Mouse (Mus musculus): Measurements from ENCODE around the gene Sec16b. TPM values are rescaled to one million over a fixed set of nuclear protein-coding genes. Genes with fewer than 3 reads are reported as not detected.

Sec16b gene
- polyA plus RNA-seq, 1 experiment from 2014 or later, result 0.34 TPM

DNA sequence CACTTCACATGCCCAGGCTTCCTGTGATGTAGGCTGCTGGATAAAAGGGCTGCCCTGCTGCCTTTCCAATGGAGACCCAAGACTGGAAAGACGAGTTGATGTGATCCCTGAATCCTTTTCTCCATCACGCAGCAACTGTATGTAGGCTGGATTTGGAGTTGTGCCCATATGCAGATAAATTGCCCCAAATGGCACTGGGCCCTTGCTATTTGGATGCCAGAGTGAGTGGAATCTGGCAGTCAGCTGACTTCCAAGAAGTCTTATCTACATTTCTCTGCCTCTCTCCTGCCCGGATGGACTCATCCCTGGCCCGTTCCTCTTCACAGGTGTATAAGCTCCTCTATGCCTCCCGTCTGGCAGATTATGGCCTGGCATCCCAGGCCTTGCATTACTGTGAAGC, 49.9 kb downstream of the Sec16b start:
- 81% methylated on average over 5 of the region's 5 CpGs for WGBS
- Histone ChIP-seq H3K27me3 (ENCODE audit: control insufficient read depth, insufficient read depth, low read length) (peaks cover 10% of the 10 kb centered on the region; the same call in 1 of the 2 replicates), H3K9ac (replicated peaks; ENCODE audit: low read length) (no peak overlapping the region), H3K4me3 (replicated peaks; ENCODE audit: low read depth, low read length) (no peak overlapping the region), H3K4me2 (ENCODE audit: low read length) (no peak overlapping the region), H3K36me3 (ENCODE audit: control insufficient read depth, insufficient read depth, low read length) (no peaks in the 10 kb centered on the region), H3K27ac (replicated peaks; ENCODE audit: low read depth, low read length) (no peak overlapping the region), H3K4me1 (ENCODE audit: control insufficient read depth, insufficient read depth, low read length) (peaks cover 16% of the 10 kb centered on the region), H3K9me3 (ENCODE audit: control insufficient read depth, low read length) (no peaks in the 10 kb centered on the region)
- ATAC-seq (ENCODE audit: low FRiP score, low TSS enrichment), result no peak
- no peak for DNase-seq

DNA sequence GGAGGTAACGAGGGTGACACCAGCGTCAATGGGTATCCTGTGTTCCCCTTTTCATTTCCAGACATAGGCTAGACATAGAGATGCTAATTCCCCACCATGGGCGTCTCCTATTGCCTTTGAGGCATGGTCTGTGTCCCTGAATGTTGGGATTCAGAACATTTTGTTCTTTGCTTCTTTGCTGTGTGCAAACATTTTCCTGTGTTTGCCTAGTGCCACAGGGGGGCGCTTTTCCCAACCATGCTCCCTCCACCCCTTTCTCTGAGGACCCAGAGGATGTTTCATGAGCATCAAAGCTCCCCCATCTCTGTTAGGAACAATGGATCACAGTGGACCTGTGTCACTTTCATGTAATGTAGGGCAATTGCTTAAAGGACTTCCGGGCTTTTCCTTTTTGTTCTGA, 51.6 kb downstream of the Sec16b start:
- Histone ChIP-seq H3K4me2 (ENCODE audit: low read length) (no peak overlapping the region), H3K4me3 (replicated peaks; ENCODE audit: low read depth, low read length) (no peak overlapping the region), H3K9ac (replicated peaks; ENCODE audit: low read length) (no peak overlapping the region), H3K9me3 (ENCODE audit: control insufficient read depth, low read length) (no peaks in the 10 kb centered on the region), H3K27ac (replicated peaks; ENCODE audit: low read depth, low read length) (no peak overlapping the region), H3K36me3 (ENCODE audit: control insufficient read depth, insufficient read depth, low read length) (no peaks in the 10 kb centered on the region), H3K27me3 (ENCODE audit: control insufficient read depth, insufficient read depth, low read length) (peaks cover 10% of the 10 kb centered on the region; the same call in 1 of the 2 replicates), H3K4me1 (ENCODE audit: control insufficient read depth, insufficient read depth, low read length) (peaks cover 16% of the 10 kb centered on the region)
- 55% methylated on average over 5 of the region's 5 CpGs for WGBS
- ATAC-seq (ENCODE audit: low FRiP score, low TSS enrichment) (no peak), DNase-seq (no peak)

DNA sequence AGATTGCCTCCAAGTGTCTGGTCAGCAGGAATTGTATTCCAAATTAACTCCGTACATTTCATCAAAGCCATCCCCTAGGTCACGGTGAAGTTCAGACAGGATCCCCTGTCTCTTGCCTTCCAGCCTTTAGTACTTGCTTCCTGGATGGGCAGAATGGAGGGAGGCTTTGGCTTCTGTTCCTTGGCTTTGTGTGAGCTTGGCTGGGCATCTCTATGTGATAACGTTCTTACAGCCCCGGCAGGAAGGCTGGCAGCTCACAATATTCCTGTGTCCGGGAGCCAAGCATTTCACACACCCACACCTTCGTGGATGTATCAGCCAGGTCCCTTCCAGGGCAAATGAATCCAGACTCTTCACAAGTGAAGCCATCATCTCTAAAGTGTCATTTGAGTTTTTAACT, 53.5 kb downstream of the Sec16b start:
- peaks cover under 1% of the 10 kb centered on the region; the same call in 1 of the 2 replicates for H3K27me3 ChIP-seq (ENCODE audit: control insufficient read depth, insufficient read depth, low read length)
- no peaks in the 10 kb centered on the region for H3K9me3 ChIP-seq (ENCODE audit: control insufficient read depth, low read length)
- no peak overlapping the region for H3K4me3 ChIP-seq (replicated peaks; ENCODE audit: low read depth, low read length)
- no peak overlapping the region for H3K27ac ChIP-seq (replicated peaks; ENCODE audit: low read depth, low read length)
- DNase-seq (no peak), ATAC-seq (ENCODE audit: low FRiP score, low TSS enrichment) (no peak)
- no peaks in the 10 kb centered on the region for H3K36me3 ChIP-seq (ENCODE audit: control insufficient read depth, insufficient read depth, low read length)
- H3K4me2 ChIP-seq (ENCODE audit: low read length), result no peak overlapping the region
- H3K4me1 ChIP-seq (ENCODE audit: control insufficient read depth, insufficient read depth, low read length), result peaks cover 10% of the 10 kb centered on the region
- no peak overlapping the region for H3K9ac ChIP-seq (replicated peaks; ENCODE audit: low read length)
- 81% methylated on average over 6 of the region's 6 CpGs for WGBS

DNA sequence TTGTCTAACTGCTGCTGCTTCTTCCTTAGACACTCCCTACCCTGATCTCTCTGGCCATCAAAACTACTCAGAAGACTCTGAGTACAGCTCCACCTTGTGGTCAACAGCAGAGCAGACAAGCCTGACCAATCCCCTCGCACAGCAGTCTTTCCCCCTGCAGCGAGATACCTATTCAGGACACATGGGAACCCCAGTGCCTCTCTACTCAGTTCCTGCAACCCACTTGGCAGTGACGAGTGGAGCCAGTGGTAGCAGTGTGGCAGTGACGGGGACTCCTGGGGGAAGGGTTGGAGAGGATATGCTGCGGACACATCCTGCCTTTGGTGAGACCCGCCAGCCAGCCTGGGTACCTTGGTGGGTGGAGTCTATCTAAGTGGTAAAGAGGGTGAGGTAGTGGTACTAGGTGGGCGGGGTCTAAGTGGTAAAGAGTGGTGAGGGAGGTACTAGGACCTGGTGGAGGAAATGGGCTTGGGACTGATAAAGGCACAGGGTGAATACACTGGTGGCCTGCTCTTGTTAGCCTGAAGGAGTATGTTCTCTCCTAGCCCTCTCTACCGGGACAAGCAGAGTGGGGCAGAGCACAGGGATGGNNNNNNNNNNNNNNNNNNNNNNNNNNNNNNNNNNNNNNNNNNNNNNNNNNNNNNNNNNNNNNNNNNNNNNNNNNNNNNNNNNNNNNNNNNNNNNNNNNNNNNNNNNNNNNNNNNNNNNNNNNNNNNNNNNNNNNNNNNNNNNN, 54.3 kb downstream of the Sec16b start:
- Histone ChIP-seq H3K4me2 (ENCODE audit: low read length) (no peak overlapping the region), H3K36me3 (ENCODE audit: control insufficient read depth, insufficient read depth, low read length) (no peaks in the 10 kb centered on the region), H3K27ac (replicated peaks; ENCODE audit: low read depth, low read length) (no peak overlapping the region), H3K9ac (replicated peaks; ENCODE audit: low read length) (no peak overlapping the region), H3K9me3 (ENCODE audit: control insufficient read depth, low read length) (no peaks in the 10 kb centered on the region), H3K4me1 (ENCODE audit: control insufficient read depth, insufficient read depth, low read length) (peaks cover 5% of the 10 kb centered on the region; the same call in 1 of the 2 replicates), H3K27me3 (ENCODE audit: control insufficient read depth, insufficient read depth, low read length) (no peaks in the 10 kb centered on the region), H3K4me3 (replicated peaks; ENCODE audit: low read depth, low read length) (no peak overlapping the region)
- WGBS, result 17% methylated on average over 8 of the region's 8 CpGs
- DNase-seq (peak; percentile 73), ATAC-seq (ENCODE audit: low FRiP score, low TSS enrichment) (peak; percentile 40; the same call in 1 of the 2 replicates)

DNA sequence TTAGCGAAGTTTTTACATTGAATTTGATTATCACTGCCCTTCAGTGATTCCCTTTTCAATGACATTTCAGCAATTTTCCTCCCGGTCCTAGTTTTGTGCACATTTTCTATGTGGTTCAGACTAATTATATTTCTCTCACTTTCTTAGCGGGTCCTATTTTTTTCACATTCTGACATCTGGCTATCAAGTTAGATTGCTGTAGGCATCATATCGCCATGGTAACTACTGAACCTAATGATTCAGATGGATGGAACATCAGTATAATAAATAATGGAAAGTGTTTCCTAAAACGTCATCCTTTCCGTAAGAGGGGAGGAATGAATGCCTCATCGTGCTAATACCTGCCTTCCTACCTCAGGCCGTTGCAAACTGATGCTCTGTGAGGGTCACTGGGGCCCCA, 61.3 kb downstream of the Sec16b start:
- H3K9me3 ChIP-seq (ENCODE audit: control insufficient read depth, low read length), result no peaks in the 10 kb centered on the region
- H3K36me3 ChIP-seq (ENCODE audit: control insufficient read depth, insufficient read depth, low read length), result no peaks in the 10 kb centered on the region
- H3K4me1 ChIP-seq (ENCODE audit: control insufficient read depth, insufficient read depth, low read length), result 0 out of 2 replicates have a peak, but pooled peaks cover 2% of the 10 kb centered on the region
- no peak for ATAC-seq (ENCODE audit: low FRiP score, low TSS enrichment)
- no peak overlapping the region for H3K4me2 ChIP-seq (ENCODE audit: low read length)
- 71% methylated on average over 8 of the region's 8 CpGs for WGBS
- H3K27me3 ChIP-seq (ENCODE audit: control insufficient read depth, insufficient read depth, low read length), result no peaks in the 10 kb centered on the region
- H3K4me3 ChIP-seq (replicated peaks; ENCODE audit: low read depth, low read length), result no peak overlapping the region
- peak; percentile 52 for DNase-seq
- no peak overlapping the region for H3K9ac ChIP-seq (replicated peaks; ENCODE audit: low read length)
- H3K27ac ChIP-seq (replicated peaks; ENCODE audit: low read depth, low read length), result no peak overlapping the region

DNA sequence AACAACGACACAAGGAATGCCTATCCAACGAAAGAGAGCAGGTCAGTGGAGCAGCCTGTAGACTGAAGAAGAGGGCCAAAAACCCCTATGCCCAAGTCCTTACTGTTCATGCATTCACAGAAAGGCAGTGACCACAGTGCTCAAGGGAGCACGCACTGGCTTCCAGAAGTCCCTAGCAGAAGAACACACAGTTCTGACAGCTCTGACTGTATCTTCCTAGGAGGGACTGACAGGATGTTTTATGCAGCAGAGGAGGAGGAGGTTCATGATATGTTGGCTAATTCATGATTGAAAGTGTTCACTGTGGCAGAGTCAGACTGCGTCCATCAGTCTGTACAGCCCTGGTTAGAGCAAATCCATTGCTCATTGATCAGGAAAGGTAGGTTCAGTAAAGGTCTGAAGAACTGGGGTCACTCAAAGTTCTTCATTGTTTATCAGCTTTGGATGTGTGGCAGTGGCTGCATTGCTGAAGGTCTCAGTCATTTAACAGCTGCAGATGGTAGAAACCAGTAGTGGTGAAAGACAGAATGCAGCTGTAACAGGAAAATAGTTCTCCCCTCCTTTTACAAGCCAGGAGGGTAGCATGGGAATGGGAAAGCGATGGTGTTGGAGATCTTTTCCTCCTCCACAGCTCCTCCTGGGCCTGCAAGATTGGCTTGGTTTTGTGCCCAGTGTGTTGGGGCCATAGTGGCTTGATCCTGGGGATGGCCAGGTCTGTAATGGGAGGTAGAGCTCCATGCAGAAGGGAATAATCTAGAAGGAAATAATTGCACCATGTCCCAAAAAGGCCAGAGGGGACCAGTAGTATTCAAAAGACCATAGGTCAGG, 62.9 kb downstream of the Sec16b start:
- Histone ChIP-seq H3K27me3 (ENCODE audit: control insufficient read depth, insufficient read depth, low read length) (no peaks in the 10 kb centered on the region), H3K4me1 (ENCODE audit: control insufficient read depth, insufficient read depth, low read length) (0 out of 2 replicates have a peak, but pooled peaks cover 2% of the 10 kb centered on the region), H3K4me2 (ENCODE audit: low read length) (no peak overlapping the region), H3K36me3 (ENCODE audit: control insufficient read depth, insufficient read depth, low read length) (no peaks in the 10 kb centered on the region), H3K9me3 (ENCODE audit: control insufficient read depth, low read length) (no peaks in the 10 kb centered on the region), H3K9ac (replicated peaks; ENCODE audit: low read length) (no peak overlapping the region), H3K27ac (replicated peaks; ENCODE audit: low read depth, low read length) (no peak overlapping the region), H3K4me3 (replicated peaks; ENCODE audit: low read depth, low read length) (no peak overlapping the region)
- ATAC-seq (ENCODE audit: low FRiP score, low TSS enrichment), result no peak
- 91% methylated on average over 5 of the region's 5 CpGs for WGBS
- no peak for DNase-seq

DNA sequence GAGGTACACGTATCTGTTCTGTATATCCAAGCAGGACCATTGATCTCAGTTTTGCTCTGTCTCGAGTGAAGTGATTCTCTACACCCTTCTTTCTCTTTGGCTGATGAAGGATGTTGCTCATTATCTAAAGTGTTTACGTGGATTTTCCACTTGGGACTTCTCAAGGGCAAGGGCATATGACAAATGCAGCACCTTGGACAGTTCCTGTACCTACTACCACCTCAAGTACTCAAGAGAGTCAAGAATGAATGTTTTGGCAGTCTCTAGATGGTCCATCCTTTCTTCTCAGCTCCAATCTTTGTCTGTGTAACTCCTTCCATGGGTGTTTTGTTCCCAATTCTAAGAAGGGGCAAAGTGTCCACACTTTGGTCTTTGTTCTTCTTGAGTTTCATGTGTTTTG, 68.8 kb downstream of the Sec16b start:
- ATAC-seq (ENCODE audit: low FRiP score, low TSS enrichment) (no peak), DNase-seq (no peak)
- Histone ChIP-seq H3K4me1 (ENCODE audit: control insufficient read depth, insufficient read depth, low read length) (no peaks in the 10 kb centered on the region), H3K9me3 (ENCODE audit: control insufficient read depth, low read length) (no peaks in the 10 kb centered on the region), H3K4me3 (replicated peaks; ENCODE audit: low read depth, low read length) (no peak overlapping the region), H3K36me3 (ENCODE audit: control insufficient read depth, insufficient read depth, low read length) (no peaks in the 10 kb centered on the region), H3K27me3 (ENCODE audit: control insufficient read depth, insufficient read depth, low read length) (no peaks in the 10 kb centered on the region), H3K9ac (replicated peaks; ENCODE audit: low read length) (no peak overlapping the region), H3K4me2 (ENCODE audit: low read length) (no peak overlapping the region), H3K27ac (replicated peaks; ENCODE audit: low read depth, low read length) (no peak overlapping the region)
- WGBS, result 80% methylated on average over 3 of the region's 3 CpGs

DNA sequence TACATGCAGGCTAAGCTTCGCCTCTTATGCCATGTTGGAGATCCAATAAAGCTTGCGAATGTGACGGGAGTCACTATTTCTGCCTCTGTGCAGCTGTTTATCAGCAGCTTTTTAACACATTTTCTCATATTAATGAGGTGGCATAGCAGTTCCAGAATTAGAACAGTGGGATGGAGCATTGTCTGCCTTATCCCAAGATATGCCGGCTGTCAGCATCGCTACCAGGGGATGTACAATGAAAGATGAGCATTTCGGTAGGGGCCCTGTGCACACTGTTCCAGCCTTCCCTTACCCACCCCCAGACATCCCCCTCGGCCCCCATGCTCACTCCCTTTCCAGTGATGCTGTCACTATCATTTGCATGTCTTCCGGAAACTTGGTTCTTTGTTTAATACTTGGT, 71.8 kb downstream of the Sec16b start:
- no peak for DNase-seq
- 90% methylated on average over 8 of the region's 8 CpGs for WGBS

More for the DNA sequence above, 71.8 kb downstream of the Sec16b start:
- Histone ChIP-seq H3K27ac (replicated peaks; ENCODE audit: low read depth, low read length) (0 out of 2 replicates have a peak overlapping the region, but pooled peaks have one; percentile 8), H3K36me3 (ENCODE audit: control insufficient read depth, insufficient read depth, low read length) (no peaks in the 10 kb centered on the region), H3K4me3 (replicated peaks; ENCODE audit: low read depth, low read length) (no peak overlapping the region), H3K4me2 (ENCODE audit: low read length) (no peak overlapping the region), H3K9ac (replicated peaks; ENCODE audit: low read length) (no peak overlapping the region), H3K9me3 (ENCODE audit: control insufficient read depth, low read length) (no peaks in the 10 kb centered on the region), H3K4me1 (ENCODE audit: control insufficient read depth, insufficient read depth, low read length) (no peaks in the 10 kb centered on the region), H3K27me3 (ENCODE audit: control insufficient read depth, insufficient read depth, low read length) (no peaks in the 10 kb centered on the region)
- ATAC-seq (ENCODE audit: low FRiP score, low TSS enrichment), result no peak

All from midbrain, embryonic 14.5 days (tissue).